Comparison of ENCODE assay signal across 8 mouse cellular contexts in the genomic region with DNA sequence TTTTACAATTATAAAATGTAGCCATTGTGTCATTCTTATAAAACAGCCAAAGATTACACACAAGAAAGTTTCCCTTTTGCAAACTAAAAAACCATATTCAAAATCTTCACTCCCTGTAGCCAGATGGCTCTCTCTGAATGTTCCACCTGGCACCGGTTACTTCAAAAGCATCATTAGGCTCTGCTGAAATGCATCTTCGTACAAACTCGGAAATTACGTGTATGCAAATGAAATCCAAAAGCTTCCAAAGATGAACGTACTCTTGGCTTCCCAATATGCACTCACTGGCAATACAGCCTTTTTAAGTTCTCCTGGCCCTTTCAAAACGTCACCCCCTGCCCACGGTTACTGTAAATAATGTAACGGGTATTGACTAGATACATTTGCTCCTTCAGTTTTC. TPM values are rescaled to one million over a fixed set of nuclear protein-coding genes. Genes with fewer than 3 reads are reported as not detected.
A peak's percentile ranks its signal among the peaks of the same experiment; 100 is the strongest.
DNase-seq lines count a peak whose midpoint lies in the region; ATAC-seq and TF ChIP-seq lines count a peak whose summit lies in the region.

No protein-coding gene starts in this region.

- peaks cover 20% of the 10 kb centered on the region for H3K79me2 ChIP-seq in myocyte (ENCODE audit: control insufficient read depth, insufficient read depth)

- H3K27ac ChIP-seq in layer of hippocampus, adult 2 months, result peak overlapping the region; percentile 93
- H3K27ac ChIP-seq in hindbrain, embryonic 15.5 days (replicated peaks), result no peak overlapping the region

- peak overlapping the region; percentile 83 for H3K9ac ChIP-seq in hindbrain, embryonic 15.5 days

- WGBS in hindbrain, embryonic 15.5 days, result 39% methylated on average over 8 of the region's 8 CpGs

- ATAC-seq in hindbrain, embryonic 15.5 days (ENCODE audit: low FRiP score, low read depth), result no peak

- peaks cover 9% of the 10 kb centered on the region for H3K36me3 ChIP-seq in hindbrain, embryonic 15.5 days
- H3K36me3 ChIP-seq in myocyte (ENCODE audit: control insufficient read depth, insufficient read depth), result peaks cover 10% of the 10 kb centered on the region

- H3K27me3 ChIP-seq in hindbrain, embryonic 15.5 days, result no peaks in the 10 kb centered on the region
- H3K27me3 ChIP-seq in myocyte (ENCODE audit: control insufficient read depth, insufficient read depth, insufficient read length), result no peaks in the 10 kb centered on the region

- no peaks in the 10 kb centered on the region for H3K9me3 ChIP-seq in hindbrain, embryonic 15.5 days

- H3K4me2 ChIP-seq in hindbrain, embryonic 15.5 days, result peak overlapping the region; percentile 56
- H3K4me2 ChIP-seq in myocyte (ENCODE audit: low read depth), result peak overlapping the region; percentile 88

- TF ChIP-seq CTCF in layer of hippocampus, adult 2 months (conservative IDR thresholded peaks at IDR 0.05), result no peak

- peak overlapping the region; percentile 82 for H3ac ChIP-seq in myocyte (ENCODE audit: control insufficient read depth, insufficient read length)

- peak overlapping the region; percentile 80 for H3K4me3 ChIP-seq in layer of hippocampus, adult 2 months
- peak overlapping the region; percentile 79 for H3K4me3 ChIP-seq in hindbrain, embryonic 15.5 days
- H3K4me3 ChIP-seq in myocyte, result peak overlapping the region; percentile 51

- H3K4me1 ChIP-seq in hindbrain, embryonic 15.5 days (replicated peaks), result peaks cover 22% of the 10 kb centered on the region

- no peak for TF ChIP-seq POLR2A in myocyte (IDR thresholded peaks at IDR 0.05; ENCODE audit: insufficient read length, low read depth)

- DNase-seq in layer of hippocampus, adult 2 months (ENCODE audit: low spot score in 2 of 2), result peak in 1 of 2 experiments; percentile 37
- no peak for DNase-seq in layer of hippocampus, postnatal 25 days (ENCODE audit: extremely low spot score in 1 of 2, low spot score in 1 of 2)
- peak; percentile 49 for DNase-seq in cerebellum, adult 9-10 months
- no peak for DNase-seq in thymus, adult 18-20 months
- DNase-seq in ovary, postnatal 36 days (ENCODE audit: low spot score), result no peak
- DNase-seq in lung, postnatal 10 days, result no peak

TF ChIP-seq in myocyte, 11 proteins besides CTCF, POLR2A, EP300 and RAD21:
- no peak for TF ChIP-seq MYOD1 (IDR thresholded peaks at IDR 0.05; ENCODE audit: control insufficient read depth in 1 of 3, insufficient read length in 2 of 3, low read depth in 2 of 3)
- TF ChIP-seq MAX (IDR thresholded peaks at IDR 0.05; ENCODE audit: low read depth), result no peak
- TF ChIP-seq POLR2AphosphoS2 (IDR thresholded peaks at IDR 0.05; ENCODE audit: insufficient read length, low read depth), result no peak
- TF ChIP-seq TCF12 (IDR thresholded peaks at IDR 0.05; ENCODE audit: insufficient read depth, poor library complexity, severe bottlenecking), result no peak
- no peak for TF ChIP-seq MYOG (IDR thresholded peaks at IDR 0.05; ENCODE audit: control insufficient read depth in 1 of 3, insufficient read depth in 1 of 3, insufficient read length in 2 of 3, low read depth in 2 of 3)
- no peak for TF ChIP-seq TCF3 (IDR thresholded peaks at IDR 0.05; ENCODE audit: insufficient read length, low read depth)
- no peak for TF ChIP-seq E2F4 (IDR thresholded peaks at IDR 0.05; ENCODE audit: insufficient read depth)
- TF ChIP-seq CEBPB (IDR thresholded peaks at IDR 0.05; ENCODE audit: insufficient read depth, poor library complexity, severe bottlenecking), result no peak
- TF ChIP-seq REST (IDR thresholded peaks at IDR 0.05; ENCODE audit: insufficient read depth, insufficient read length), result no peak
- no peak for TF ChIP-seq SRF (IDR thresholded peaks at IDR 0.05; ENCODE audit: control insufficient read depth, insufficient read length, low read depth)
- TF ChIP-seq USF1 (IDR thresholded peaks at IDR 0.05; ENCODE audit: low read depth), result no peak

RNA-seq across cellular contexts. Expression of gene Lrrc28, which starts 0.8 kb away (rescaled TPM):
- 10 to 100 TPM; 32.4 to 37.4 TPM for total RNA-seq in layer of hippocampus, adult 2 months (2021)
- 10 to 100 TPM; 35.8 to 37.3 TPM for total RNA-seq in layer of hippocampus, postnatal 25 days (2021)
- 21.6 and 23.1 TPM in 2 replicates for polyA plus RNA-seq in hindbrain, embryonic 15.5 days (2015; fragmentation: Nextera tagmentation; extraction: Ambion mirVana)
- polyA plus RNA-seq in myocyte (2012; fragmentation: generic; extraction: Trizol), result 24.2 TPM

RNA-seq across cellular contexts. Expression of gene Ttc23, which starts 2.9 kb away (rescaled TPM):
- total RNA-seq in layer of hippocampus, adult 2 months (2021), result 1 to 10 TPM; 4.6 to 7.9 TPM
- total RNA-seq in layer of hippocampus, postnatal 25 days (2021), result 1 to 10 TPM; 6.2 to 6.3 TPM
- polyA plus RNA-seq in hindbrain, embryonic 15.5 days (2015; fragmentation: Nextera tagmentation; extraction: Ambion mirVana), result 7.9 and 9.2 TPM in 2 replicates
- 14.2 TPM for polyA plus RNA-seq in myocyte (2012; fragmentation: generic; extraction: Trizol)
